In the genomic region with DNA sequence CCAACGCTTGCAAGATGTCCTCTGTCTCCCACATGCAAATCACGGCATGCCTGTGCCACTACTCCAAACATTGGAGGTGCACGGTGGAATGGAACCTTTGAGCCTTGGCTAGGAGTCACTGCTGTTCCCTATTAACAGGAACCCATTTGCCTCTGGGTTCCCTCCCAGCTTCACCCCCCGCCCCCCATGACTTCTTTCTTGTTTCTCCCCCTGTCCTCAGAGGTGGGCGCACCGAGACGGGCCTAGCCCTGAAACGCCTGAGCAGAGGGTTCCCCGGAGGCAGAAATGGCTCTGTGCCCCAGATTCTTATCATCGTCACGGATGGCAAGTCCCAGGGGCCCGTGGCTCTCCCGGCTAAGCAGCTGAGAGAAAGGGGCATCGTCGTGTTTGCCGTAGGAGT, we compare ENCODE assay signal across 17 mouse cellular contexts. TPM values are rescaled to one million over a fixed set of nuclear protein-coding genes. Genes with fewer than 3 reads are reported as not detected.
"Had no signal": no experiment of that assay in that cellular context is flagged by ENCODE, and none has a peak within 500 bp of the region (broad histone marks: within the 10 kb centered on the region; RNA-seq: fewer than 3 reads in every experiment).

No protein-coding gene starts in this region.

- H3K4me2 ChIP-seq: intestine, embryonic 15.5 days; limb, embryonic 15.5 days; liver, embryonic 13.5 days; lung, embryonic 15.5 days; midbrain, embryonic 12.5 days; neural tube, embryonic 13.5 days had no signal

- DNase-seq: liver, embryonic 13.5 days; liver, postnatal 0 days; lung, postnatal 14 days; retina, postnatal 1 day; right cerebral cortex, postnatal 4 days; spleen, adult 18-20 months; thymus, postnatal 36 days had no signal

- H3K4me1 ChIP-seq: intestine, embryonic 15.5 days; limb, embryonic 15.5 days; liver, embryonic 13.5 days; megakaryocyte, embryonic 14.5 days; midbrain, embryonic 12.5 days; neural tube, embryonic 13.5 days had no signal

- H3K9ac ChIP-seq: intestine, embryonic 15.5 days; limb, embryonic 15.5 days; liver, embryonic 13.5 days; liver, postnatal 0 days; lung, embryonic 15.5 days; midbrain, embryonic 12.5 days; neural tube, embryonic 13.5 days had no signal

- ATAC-seq: intestine, embryonic 15.5 days; liver, postnatal 0 days; midbrain, embryonic 16.5 days had no signal

- H3K9me3 ChIP-seq: intestine, embryonic 15.5 days; limb, embryonic 15.5 days; liver, embryonic 13.5 days; lung, embryonic 15.5 days; megakaryocyte, embryonic 14.5 days; midbrain, embryonic 12.5 days; neural tube, embryonic 13.5 days had no signal

- H3K4me3 ChIP-seq: intestine, embryonic 15.5 days; limb, embryonic 15.5 days; liver, embryonic 13.5 days; lung, embryonic 15.5 days; megakaryocyte, embryonic 14.5 days; midbrain, embryonic 12.5 days; neural tube, embryonic 13.5 days had no signal

- H3K27ac ChIP-seq: intestine, embryonic 15.5 days; limb, embryonic 15.5 days; liver, embryonic 13.5 days; lung, embryonic 15.5 days; macrophage; midbrain, embryonic 12.5 days; neural tube, embryonic 13.5 days had no signal

- H3K36me3 ChIP-seq: intestine, embryonic 15.5 days; limb, embryonic 15.5 days; liver, embryonic 13.5 days; lung, embryonic 15.5 days; midbrain, embryonic 12.5 days; neural tube, embryonic 13.5 days had no signal

- H3K27me3 ChIP-seq: intestine, embryonic 15.5 days; liver, embryonic 13.5 days; lung, embryonic 15.5 days; midbrain, embryonic 12.5 days; neural tube, embryonic 13.5 days had no signal

RNA-seq across cellular contexts. Expression of a gene that starts 23.6 kb away (rescaled TPM):
- total RNA-seq: layer of hippocampus, postnatal 25 days; left cerebral cortex, postnatal 25 days had no signal
- polyA plus RNA-seq: liver, embryonic 13.5 days; liver, postnatal 0 days; macrophage had no signal
